ENCODE assay signal across 8 mouse cellular contexts in genomic region chr5:143270151-143270519, GRCm38 (mm10). TPM values are rescaled to one million over a fixed set of nuclear protein-coding genes. Genes with fewer than 3 reads are reported as not detected.
DNase-seq lines count a peak whose midpoint lies in the region; ATAC-seq and TF ChIP-seq lines count a peak whose summit lies in the region.

No protein-coding gene starts in this region.

- peak overlapping the region; percentile 45 for H3K4me2 ChIP-seq in CH12.LX (ENCODE audit: insufficient read depth, low read depth, poor library complexity, severe bottlenecking)
- peak overlapping the region; percentile 89 for H3K4me2 ChIP-seq in forebrain, embryonic 15.5 days (replicated peaks)
- H3K4me2 ChIP-seq in liver, embryonic 16.5 days (ENCODE audit: low read depth, low read length): peak overlapping the region; percentile 80

- no peaks in the 10 kb centered on the region for H3K36me3 ChIP-seq in heart, adult 2 months (ENCODE audit: control insufficient read depth, insufficient read depth, low read length)
- H3K36me3 ChIP-seq in CH12.LX (replicated peaks in 1 of 2; ENCODE audit: control insufficient read depth in 1 of 2, insufficient read depth in 1 of 2, low read length in 1 of 2): peaks cover 0 to 12% of the 10 kb centered on the region in 2 experiments
- no peaks in the 10 kb centered on the region for H3K36me3 ChIP-seq in forebrain, embryonic 15.5 days
- H3K36me3 ChIP-seq in liver, embryonic 16.5 days (ENCODE audit: control insufficient read depth, insufficient read depth): no peaks in the 10 kb centered on the region

- intact Hi-C loops in heart, adult 2 months (cut with DNase I): loop anchor here (5.0 kb wide), 1 partner anchor 37 kb away; no protein-coding TSS in a partner anchor
- intact Hi-C loops in heart, postnatal 25 days (cut with DNase I): no loop called here

- H3K4me1 ChIP-seq in heart, adult 2 months (ENCODE audit: control insufficient read depth, insufficient read depth, low read length): peaks cover 4% of the 10 kb centered on the region
- peaks cover 16 to 21% of the 10 kb centered on the region in 2 experiments for H3K4me1 ChIP-seq in CH12.LX (ENCODE audit: control insufficient read depth in 1 of 2, insufficient read depth in 2 of 2)
- H3K4me1 ChIP-seq in forebrain, embryonic 15.5 days: peaks cover 24% of the 10 kb centered on the region
- H3K4me1 ChIP-seq in liver, embryonic 16.5 days (ENCODE audit: control insufficient read depth, low read depth, low read length): no peaks in the 10 kb centered on the region; the same call in none of the 2 replicates

- no peak for TF ChIP-seq POLR2A in heart, adult 2 months (IDR thresholded peaks at IDR 0.05; ENCODE audit: insufficient read depth, low read depth, low read length)
- no peak for TF ChIP-seq POLR2A in CH12.LX (IDR thresholded peaks at IDR 0.05; ENCODE audit: low read depth, low read length)

- dilution Hi-C loops in CH12.LX (cut with MboI; ENCODE audit: extremely low pct_ligation_motif_present, extremely low pct_unique_long_range_greater_than_20kb, low sequenced_read_pairs): no loop called here

- H3K4me3 ChIP-seq in heart, adult 2 months: peak overlapping the region; percentile 62
- H3K4me3 ChIP-seq in CH12.LX (replicated peaks in 1 of 3; ENCODE audit: low read depth in 2 of 3, low read length in 2 of 3, poor library complexity in 1 of 3): peak overlapping the region; percentile 84 to 94 (median 88)
- H3K4me3 ChIP-seq in forebrain, embryonic 15.5 days: peak overlapping the region; percentile 78
- H3K4me3 ChIP-seq in liver, embryonic 16.5 days (ENCODE audit: low read depth, low read length): peak overlapping the region; percentile 73

- no peaks in the 10 kb centered on the region for H3K79me2 ChIP-seq in heart, adult 2 months (replicated peaks; ENCODE audit: control insufficient read depth, insufficient read depth, low read length)
- H3K79me2 ChIP-seq in CH12.LX (replicated peaks; ENCODE audit: control insufficient read depth, extremely low read depth, insufficient read depth, poor library complexity, severe bottlenecking): no peaks in the 10 kb centered on the region

- ATAC-seq in forebrain, embryonic 15.5 days (replicated peaks): no peak; the same call in 1 of the 2 replicates
- no peak for ATAC-seq in liver, embryonic 16.5 days (ENCODE audit: low read depth)

- no peaks in the 10 kb centered on the region for H3K9me3 ChIP-seq in CH12.LX (replicated peaks; ENCODE audit: low read length)
- H3K9me3 ChIP-seq in forebrain, embryonic 15.5 days: no peaks in the 10 kb centered on the region
- H3K9me3 ChIP-seq in liver, embryonic 16.5 days (replicated peaks; ENCODE audit: control insufficient read depth, low read length): no peaks in the 10 kb centered on the region

- TF ChIP-seq RAD21 in CH12.LX (IDR thresholded peaks at IDR 0.05; ENCODE audit: low read depth, low read length): no peak

- no peak for TF ChIP-seq EP300 in heart, adult 2 months (IDR thresholded peaks at IDR 0.05; ENCODE audit: insufficient read depth, low read depth, low read length)
- TF ChIP-seq EP300 in CH12.LX (IDR thresholded peaks at IDR 0.05; ENCODE audit: low read length): no peak

- in situ Hi-C loops in CH12.LX (cut with MboI; ENCODE audit: low pct_ligation_motif_present, low pct_unique_long_range_greater_than_20kb, low sequenced_read_pairs): no loop called here

- no peak for DNase-seq in heart, adult 2 months
- DNase-seq in heart, postnatal 25 days (ENCODE audit: low spot score): no peak
- no peak for DNase-seq in CH12.LX (ENCODE audit: extremely low read depth)
- no peak for DNase-seq in adrenal gland, adult 2 months
- DNase-seq in cerebellum, adult 9-10 months: no peak
- DNase-seq in kidney, adult 8-10 months: no peak

- H3K9ac ChIP-seq in heart, adult 2 months (ENCODE audit: low read depth, low read length): peak overlapping the region; percentile 80
- H3K9ac ChIP-seq in CH12.LX (ENCODE audit: insufficient read depth, low read depth): peak overlapping the region; percentile 91
- peak overlapping the region; percentile 87 for H3K9ac ChIP-seq in forebrain, embryonic 15.5 days (replicated peaks)
- H3K9ac ChIP-seq in liver, embryonic 16.5 days (ENCODE audit: low read depth, low read length): peak overlapping the region; percentile 72

- H3K27me3 ChIP-seq in heart, adult 2 months (ENCODE audit: control insufficient read depth, insufficient read depth, low read length): no peaks in the 10 kb centered on the region
- no peaks in the 10 kb centered on the region for H3K27me3 ChIP-seq in CH12.LX (replicated peaks)
- H3K27me3 ChIP-seq in forebrain, embryonic 15.5 days: no peaks in the 10 kb centered on the region
- H3K27me3 ChIP-seq in liver, embryonic 16.5 days (ENCODE audit: control insufficient read depth, insufficient read depth, low read depth, low read length): peaks cover 3% of the 10 kb centered on the region; the same call in 1 of the 2 replicates

- TF ChIP-seq CTCF in heart, adult 2 months (IDR thresholded peaks at IDR 0.05): no peak
- no peak for TF ChIP-seq CTCF in CH12.LX (conservative IDR thresholded peaks at IDR 0.05 in 1 of 2, IDR thresholded peaks at IDR 0.05 in 1 of 2; ENCODE audit: low read depth in 2 of 2, low read length in 2 of 2)

- H3K27ac ChIP-seq in heart, adult 2 months: peak overlapping the region; percentile 64
- H3K27ac ChIP-seq in CH12.LX (ENCODE audit: insufficient read depth, low read depth): no peak overlapping the region
- H3K27ac ChIP-seq in forebrain, embryonic 15.5 days (replicated peaks): peak overlapping the region; percentile 77
- H3K27ac ChIP-seq in liver, embryonic 16.5 days (ENCODE audit: low read length): no peak overlapping the region

- WGBS in heart, adult 2 months: 6% methylated on average over 12 of the region's 12 CpGs
- 2% methylated on average over 12 of the region's 12 CpGs for WGBS in forebrain, embryonic 15.5 days
- 10% methylated on average over 12 of the region's 12 CpGs for WGBS in liver, embryonic 16.5 days (ENCODE audit: insufficient replicate concordance)

TF ChIP-seq in CH12.LX, 34 proteins besides CTCF, POLR2A, EP300 and RAD21 (continues in another document):
- TF ChIP-seq PAX5 (IDR thresholded peaks at IDR 0.05; ENCODE audit: low read length): no peak
- no peak for TF ChIP-seq CHD1 (IDR thresholded peaks at IDR 0.05; ENCODE audit: low read depth, low read length)

RNA-seq across cellular contexts. Expression of gene Zfp316, which starts 0.3 kb away (rescaled TPM):
- total RNA-seq in heart, adult 2 months (2021): 1 to 10 TPM; 4.5 to 5.4 TPM
- 3.0 and 3.6 TPM in 2 replicates for polyA plus RNA-seq in heart, adult 2 months (2012; rRNA removed)
- 1 to 10 TPM; 4.8 to 5.7 TPM for total RNA-seq in heart, postnatal 25 days (2021)
- total RNA-seq in CH12.LX (2012; rRNA removed) (2.3 and 3.6 TPM in 2 replicates), CH12.LX (2014; rRNA removed) (0.84 and 1.1 TPM in 2 replicates)
- polyA plus RNA-seq in CH12.LX (2012; ENCODE audit: insufficient read length, low read depth): 2.0 and 2.1 TPM in 2 replicates
- 12.7 and 13.6 TPM in 2 replicates for polyA plus RNA-seq in forebrain, embryonic 15.5 days (2015; fragmentation: Nextera tagmentation; extraction: Ambion mirVana)
- 0.12 and 0.26 TPM in 2 replicates for polyA plus RNA-seq in liver, embryonic 16.5 days (2015; fragmentation: Nextera tagmentation; extraction: Ambion mirVana)
- total RNA-seq in adrenal gland, adult 2 months (2021): 1 to 10 TPM; 4.6 to 9.8 TPM
- 21.0 and 25.5 TPM in 2 replicates for polyA plus RNA-seq in adrenal gland, adult 2 months (2012; rRNA removed)

RNA-seq across cellular contexts. Expression of gene Zfp853, which starts 23.3 kb away (rescaled TPM):
- under 1 TPM; 0.13 to 0.14 TPM for total RNA-seq in heart, adult 2 months (2021)
- 0.35 and 0.39 TPM in 2 replicates for polyA plus RNA-seq in heart, adult 2 months (2012; rRNA removed)
- total RNA-seq in heart, postnatal 25 days (2021): under 1 TPM in 1 of 2 experiments, not detected in 1; 0.25 TPM
- total RNA-seq in CH12.LX (2012; rRNA removed): 0.13 TPM in 1 of 2 replicates, not detected in the other
- total RNA-seq in CH12.LX (2014; rRNA removed): not detected in 2 replicates
- 0.21 and 0.22 TPM in 2 replicates for polyA plus RNA-seq in CH12.LX (2012; ENCODE audit: insufficient read length, low read depth)
- polyA plus RNA-seq in forebrain, embryonic 15.5 days (2015; fragmentation: Nextera tagmentation; extraction: Ambion mirVana): 0.08 TPM in 1 of 2 replicates, not detected in the other
- not detected in 2 replicates for polyA plus RNA-seq in liver, embryonic 16.5 days (2015; fragmentation: Nextera tagmentation; extraction: Ambion mirVana)
- total RNA-seq in adrenal gland, adult 2 months (2021): under 1 TPM; 0.17 to 0.31 TPM
- polyA plus RNA-seq in adrenal gland, adult 2 months (2012; rRNA removed): 1.1 and 1.6 TPM in 2 replicates

RNA-seq across cellular contexts. Expression of gene Zfp12, which starts 35.2 kb away (rescaled TPM):
- total RNA-seq in heart, adult 2 months (2021): 1 to 10 TPM; 7.9 to 8.2 TPM
- 6.7 and 12.7 TPM in 2 replicates for polyA plus RNA-seq in heart, adult 2 months (2012; rRNA removed)
- total RNA-seq in heart, postnatal 25 days (2021): 10 to 100 TPM in 1 of 2 experiments, 1 to 10 TPM in 1; 9.5 to 11.0 TPM
- total RNA-seq in CH12.LX (2012; rRNA removed) (12.4 and 12.8 TPM in 2 replicates), CH12.LX (2014; rRNA removed) (15.9 and 18.8 TPM in 2 replicates)
- polyA plus RNA-seq in CH12.LX (2012; ENCODE audit: insufficient read length, low read depth): 11.2 and 13.1 TPM in 2 replicates
- 27.1 and 28.8 TPM in 2 replicates for polyA plus RNA-seq in forebrain, embryonic 15.5 days (2015; fragmentation: Nextera tagmentation; extraction: Ambion mirVana)
- polyA plus RNA-seq in liver, embryonic 16.5 days (2015; fragmentation: Nextera tagmentation; extraction: Ambion mirVana): 2.0 and 2.1 TPM in 2 replicates
- total RNA-seq in adrenal gland, adult 2 months (2021): 10 to 100 TPM; 19.5 to 21.4 TPM
- 9.1 and 10.1 TPM in 2 replicates for polyA plus RNA-seq in adrenal gland, adult 2 months (2012; rRNA removed)

RNA-seq across cellular contexts. Expression of gene Spdye4a, which starts 43.4 kb away (rescaled TPM):
- not detected for total RNA-seq in heart, adult 2 months (2021)
- 0.14 TPM in 1 of 2 replicates, not detected in the other for polyA plus RNA-seq in heart, adult 2 months (2012; rRNA removed)
- not detected for total RNA-seq in heart, postnatal 25 days (2021)
- not detected in 2 replicates for total RNA-seq in CH12.LX (2012; rRNA removed)
- not detected in 2 replicates for total RNA-seq in CH12.LX (2014; rRNA removed)
- polyA plus RNA-seq in CH12.LX (2012; ENCODE audit: insufficient read length, low read depth): not detected in 2 replicates
- polyA plus RNA-seq in forebrain, embryonic 15.5 days (2015; fragmentation: Nextera tagmentation; extraction: Ambion mirVana): not detected in 2 replicates
- polyA plus RNA-seq in liver, embryonic 16.5 days (2015; fragmentation: Nextera tagmentation; extraction: Ambion mirVana): not detected in 2 replicates
- total RNA-seq in adrenal gland, adult 2 months (2021): not detected
- not detected in 2 replicates for polyA plus RNA-seq in adrenal gland, adult 2 months (2012; rRNA removed)

RNA-seq across cellular contexts. Expression of gene E130309D02Rik, which starts 45.0 kb away (rescaled TPM):
- total RNA-seq in heart, adult 2 months (2021): 10 to 100 TPM; 16.9 to 17.5 TPM
- 13.1 and 13.3 TPM in 2 replicates for polyA plus RNA-seq in heart, adult 2 months (2012; rRNA removed)
- total RNA-seq in heart, postnatal 25 days (2021): 10 to 100 TPM; 14.1 to 17.2 TPM
- 32.7 and 39.7 TPM in 2 replicates for total RNA-seq in CH12.LX (2012; rRNA removed)
- total RNA-seq in CH12.LX (2014; rRNA removed): 22.8 and 23.7 TPM in 2 replicates
- 51.8 and 63.7 TPM in 2 replicates for polyA plus RNA-seq in CH12.LX (2012; ENCODE audit: insufficient read length, low read depth)
- polyA plus RNA-seq in forebrain, embryonic 15.5 days (2015; fragmentation: Nextera tagmentation; extraction: Ambion mirVana): 47.9 and 50.4 TPM in 2 replicates
- 16.6 and 16.8 TPM in 2 replicates for polyA plus RNA-seq in liver, embryonic 16.5 days (2015; fragmentation: Nextera tagmentation; extraction: Ambion mirVana)
- 10 to 100 TPM; 25.6 to 36.4 TPM for total RNA-seq in adrenal gland, adult 2 months (2021)
- polyA plus RNA-seq in adrenal gland, adult 2 months (2012; rRNA removed): 46.5 and 54.9 TPM in 2 replicates

Comparison
In these comparisons a context has a peak if more than half of its experiments do, and no peak if none do; other contexts are left out.
1. H3K27ac ChIP-seq: peak in heart, adult 2 months (single experiment) and forebrain, embryonic 15.5 days (single experiment); none in CH12.LX (single experiment) and liver, embryonic 16.5 days (single experiment).
2. Peak in every context shown above with its lines, with median percentiles within 50 percentile points of each other: H3K4me3 ChIP-seq, H3K9ac ChIP-seq and H3K4me2 ChIP-seq.